Mouse (Mus musculus): ENCODE measurements around the gene H2al1h.
"Not testable (repeated sequence)": the region's sequence is repeated elsewhere in the genome, so short reads cannot be mapped to it uniquely, and the experiment has no call there.

- not testable (repeated sequence) for TF ChIP-seq CTCF (IDR thresholded peaks at IDR 0.05; ENCODE audit: borderline replicate concordance, extremely low read depth, insufficient read depth, insufficient read length); POLR2A (IDR thresholded peaks at IDR 0.05; ENCODE audit: borderline replicate concordance, extremely low read depth, insufficient read depth, insufficient read length, poor library complexity, severe bottlenecking)
Observed at GRCm38 (mm10) chrX:11305355-11305754, 15.9 kb upstream of the H2al1h start, which contains the start of gene H2al1c.
